18 mouse cellular contexts compared by ENCODE assay signal in genomic region chr7:72514851-72515250, GRCm38 (mm10).
"Had no signal": no experiment of that assay in that cellular context is flagged by ENCODE, and none has a peak within 500 bp of the region (broad histone marks: within the 10 kb centered on the region; RNA-seq: fewer than 3 reads in every experiment).

No protein-coding gene starts in this region.

- DNase-seq: kidney, adult 8-10 months; kidney, postnatal 10 days; kidney, postnatal 36 days; layer of hippocampus, postnatal 36 days; liver, embryonic 13.5 days; lung, embryonic 14.5 days; right cerebral cortex, adult 18-20 months; right cerebral cortex, postnatal 25 days; spleen, adult 18-20 months; thymus, postnatal 25 days had no signal

- H3K4me1 ChIP-seq: liver, embryonic 13.5 days; midbrain, embryonic 15.5 days; neural tube, embryonic 12.5 days; neural tube, embryonic 15.5 days; stomach, embryonic 15.5 days had no signal

- H3K4me3 ChIP-seq: kidney, embryonic 15.5 days; left cerebral cortex, adult 2 months; limb, embryonic 12.5 days; liver, embryonic 13.5 days; midbrain, embryonic 12.5 days; midbrain, embryonic 15.5 days; neural tube, embryonic 12.5 days; neural tube, embryonic 15.5 days; stomach, embryonic 15.5 days had no signal
